Mouse (Mus musculus) liver, embryonic 14.5 days (tissue): ENCODE results near the gene Cd59b.

Experiments
- CTCF ChIP-seq: IDR thresholded peaks from 2 replicates; pipeline ENCODE4 v1.5.1; 2016; ENCODE audit warnings: antibody characterized with exemption, low read depth, control low read depth
- EP300 ChIP-seq: IDR thresholded peaks from 2 replicates; pipeline ENCODE4 v1.6.1; 2016; ENCODE audit warnings: antibody characterized with exemption, low read depth

- no peak for TF ChIP-seq CTCF
- TF ChIP-seq EP300, result no peak
Measured at GRCm38 (mm10) chr2:104114898-104115297, 45.2 kb downstream of the Cd59b start.
